Mouse (Mus musculus) ES-E14 (cell line): Measurements from ENCODE around the gene Pid1.

Experiments
- CHD2 ChIP-seq: IDR thresholded peaks from 2 replicates; pipeline ENCODE4 v1.6.1; 2014; ENCODE audit warnings: mild to moderate bottlenecking, low read depth, low read length, inconsistent platforms
- HCFC1 ChIP-seq: IDR thresholded peaks from 2 replicates; pipeline ENCODE4 v1.6.1; 2012; ENCODE audit warnings: low read length, inconsistent platforms, borderline replicate concordance; ENCODE audit not compliant: insufficient read depth
- MAFK ChIP-seq: IDR thresholded peaks from 2 replicates; pipeline ENCODE4 v1.6.1; 2014; ENCODE audit warnings: mild to moderate bottlenecking, low read depth, low read length, inconsistent platforms; ENCODE audit not compliant: insufficient read depth
- ZC3H11A ChIP-seq: IDR thresholded peaks from 2 replicates; pipeline ENCODE4 v1.6.1; 2012; ENCODE audit warnings: low read depth, mild to moderate bottlenecking, inconsistent platforms, low read length, borderline replicate concordance

- TF ChIP-seq CHD2 = no peak
- TF ChIP-seq ZC3H11A = no peak
- TF ChIP-seq MAFK = no peak
- TF ChIP-seq HCFC1 = no peak
These were observed 191.0 kb downstream of the Pid1 start for GRCm38 (mm10) chr1:84172941-84173340.
